Mouse (Mus musculus) adrenal gland, postnatal 14 days (tissue): Measurements from ENCODE around the gene Sept7. TPM values are rescaled to one million over a fixed set of nuclear protein-coding genes. Genes with fewer than 3 reads are reported as not detected.

ENCODE experiments used
- total RNA-seq: library from RNA; stranded (reverse); gene quantifications from 2 replicates; pipeline ENCODE4 v1.2.3, GENCODE M21; 2021

Gene Sept7
- total RNA-seq, 1 experiment from 2014 or later: 118 TPM

Other genes with a start within 250 kb of the Sept7 start
- not detected in 2 replicates for gene Gm10181, start 163.0 kb upstream of the Sept7 start, total RNA-seq
- gene Herpud2, start 100.6 kb upstream of the Sept7 start, total RNA-seq: 39.8 and 45.1 TPM in 2 replicates
- 17.8 and 19.8 TPM in 2 replicates for gene Eepd1, start 229.1 kb downstream of the Sept7 start, total RNA-seq